Mouse (Mus musculus): ENCODE data around the gene Psmb9.
"Not testable (repeated sequence)": the region's sequence is repeated elsewhere in the genome, so short reads cannot be mapped to it uniquely, and the experiment has no call there.

- TF ChIP-seq GATA1 (IDR thresholded peaks at IDR 0.05; ENCODE audit: borderline replicate concordance, low read length); FLI1 (IDR thresholded peaks at IDR 0.05; ENCODE audit: low read length): not testable (repeated sequence)
Measured at GRCm38 (mm10) chr17:34230971-34231370, 43.4 kb upstream of the Psmb9 start.
